9 mouse cellular contexts compared by ENCODE assay signal in the genomic region with DNA sequence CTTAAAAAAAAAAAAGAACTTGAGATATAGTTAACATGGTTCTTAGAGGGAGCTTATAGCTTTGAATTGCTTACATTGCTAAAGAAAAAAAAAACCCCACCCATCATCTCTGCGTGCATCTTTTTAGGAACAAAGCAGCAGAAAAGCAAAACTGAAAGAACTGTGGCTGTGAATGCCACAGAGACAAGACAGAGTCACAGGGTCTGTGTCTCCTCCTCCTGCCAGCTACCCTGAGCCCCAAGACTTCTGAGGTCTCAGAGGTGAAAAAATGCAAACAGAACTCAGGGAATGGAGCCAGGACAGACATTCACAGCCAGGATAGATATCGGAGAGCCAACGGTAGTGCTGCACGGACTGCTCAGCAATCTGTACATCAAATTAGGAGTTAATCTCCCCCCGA. TPM values are rescaled to one million over a fixed set of nuclear protein-coding genes. Genes with fewer than 3 reads are reported as not detected.
DNase-seq lines count a peak whose midpoint lies in the region; ATAC-seq and TF ChIP-seq lines count a peak whose summit lies in the region.
"Had no signal": no experiment of that assay in that cellular context is flagged by ENCODE, and none has a peak within 500 bp of the region (broad histone marks: within the 10 kb centered on the region; RNA-seq: fewer than 3 reads in every experiment).

No protein-coding gene starts in this region.

- WGBS in heart, adult 2 months: 12% methylated on average over 5 of the region's 5 CpGs
- 37% methylated on average over 5 of the region's 5 CpGs for WGBS in heart, embryonic 13.5 days
- WGBS in neural tube, embryonic 15.5 days: 75% methylated on average over 5 of the region's 5 CpGs

- no peaks in the 10 kb centered on the region for H3K79me2 ChIP-seq in heart, adult 2 months (replicated peaks; ENCODE audit: control insufficient read depth, insufficient read depth, low read length)

- no peak for ATAC-seq in heart, embryonic 13.5 days (ENCODE audit: extremely low read depth, insufficient number of reproducible peaks, low FRiP score, low TSS enrichment)
- peak; percentile 17 for ATAC-seq in megakaryocyte progenitor cell, adult 5-6 weeks (replicated peaks; ENCODE audit: poor library complexity)
- no peak for ATAC-seq in neural tube, embryonic 15.5 days (ENCODE audit: low FRiP score)
- ATAC-seq: Patski had no signal

- peak overlapping the region; percentile 59 for H3K4me2 ChIP-seq in heart, embryonic 13.5 days
- no peak overlapping the region for H3K4me2 ChIP-seq in neural tube, embryonic 15.5 days

- peaks cover 3% of the 10 kb centered on the region; the same call in 1 of the 2 replicates for H3K36me3 ChIP-seq in heart, adult 2 months (ENCODE audit: control insufficient read depth, insufficient read depth, low read length)
- no peaks in the 10 kb centered on the region for H3K36me3 ChIP-seq in heart, embryonic 13.5 days
- peaks cover 3% of the 10 kb centered on the region; the same call in 1 of the 2 replicates for H3K36me3 ChIP-seq in neural tube, embryonic 15.5 days

- TF ChIP-seq CTCF in heart, adult 2 months (IDR thresholded peaks at IDR 0.05): no peak

- H3K4me3 ChIP-seq in heart, adult 2 months: 0 out of 2 replicates have a peak overlapping the region, but pooled peaks have one; percentile 22
- peak overlapping the region; percentile 22 for H3K4me3 ChIP-seq in heart, embryonic 13.5 days
- H3K4me3 ChIP-seq in neural tube, embryonic 15.5 days (replicated peaks): no peak overlapping the region

- H3K9me3 ChIP-seq in heart, embryonic 13.5 days: no peaks in the 10 kb centered on the region
- no peaks in the 10 kb centered on the region for H3K9me3 ChIP-seq in neural tube, embryonic 15.5 days (replicated peaks)

- TF ChIP-seq EP300 in heart, adult 2 months (IDR thresholded peaks at IDR 0.05; ENCODE audit: insufficient read depth, low read depth, low read length): no peak

- intact Hi-C loops in heart, adult 2 months (cut with DNase I): loop anchor here (10.0 kb wide), 1 partner anchor 57 kb away; no protein-coding TSS in a partner anchor
- intact Hi-C loops in heart, postnatal 10 days (cut with DNase I): loop anchor here (2.0 kb wide), 1 partner anchor 155 kb away; no protein-coding TSS in a partner anchor

- TF ChIP-seq POLR2A in heart, adult 2 months (IDR thresholded peaks at IDR 0.05; ENCODE audit: insufficient read depth, low read depth, low read length): no peak

- H3K4me1 ChIP-seq in heart, adult 2 months (ENCODE audit: control insufficient read depth, insufficient read depth, low read length): peaks cover 6% of the 10 kb centered on the region
- peaks cover 27% of the 10 kb centered on the region for H3K4me1 ChIP-seq in heart, embryonic 13.5 days
- no peaks in the 10 kb centered on the region for H3K4me1 ChIP-seq in neural tube, embryonic 15.5 days

- no peak for DNase-seq in heart, adult 2 months
- DNase-seq in heart, postnatal 10 days: no peak
- DNase-seq in CD8-positive naive resting alpha-beta T cell, adult 2 months (ENCODE audit: low read depth in 2 of 2, low spot score in 2 of 2): peak; percentile 40 to 45
- DNase-seq in layer of hippocampus, postnatal 25 days (ENCODE audit: extremely low spot score in 1 of 2, low spot score in 1 of 2): no peak
- DNase-seq in gastrocnemius, adult 18-20 months (ENCODE audit: low spot score): no peak

- no peak overlapping the region for H3K9ac ChIP-seq in heart, adult 2 months (ENCODE audit: low read depth, low read length)
- 0 out of 2 replicates have a peak overlapping the region, but pooled peaks have one; percentile 10 for H3K9ac ChIP-seq in heart, embryonic 13.5 days
- no peak overlapping the region for H3K9ac ChIP-seq in neural tube, embryonic 15.5 days (replicated peaks)

- peak overlapping the region; percentile 12; the same call in 1 of the 2 replicates for H3K27ac ChIP-seq in heart, adult 2 months
- peak overlapping the region; percentile 54 for H3K27ac ChIP-seq in heart, embryonic 13.5 days (replicated peaks)
- H3K27ac ChIP-seq in neural tube, embryonic 15.5 days (replicated peaks): no peak overlapping the region

- H3K27me3 ChIP-seq in heart, adult 2 months (ENCODE audit: control insufficient read depth, insufficient read depth, low read length): no peaks in the 10 kb centered on the region
- H3K27me3 ChIP-seq in heart, embryonic 13.5 days (replicated peaks): no peaks in the 10 kb centered on the region
- no peaks in the 10 kb centered on the region for H3K27me3 ChIP-seq in neural tube, embryonic 15.5 days (replicated peaks)
- H3K27me3 ChIP-seq: Patski had no signal

RNA-seq across cellular contexts. Expression of gene Unc50, which starts 48.0 kb away (rescaled TPM):
- total RNA-seq in heart, adult 2 months (2021): 10 to 100 TPM; 32.0 to 33.6 TPM
- 25.6 and 58.9 TPM in 2 replicates for polyA plus RNA-seq in heart, adult 2 months (2012; rRNA removed)
- total RNA-seq in heart, postnatal 10 days (2021): 10 to 100 TPM; 38.5 to 40.5 TPM
- polyA plus RNA-seq in heart, embryonic 13.5 days (2015; fragmentation: Nextera tagmentation; extraction: Ambion mirVana): 75.9 and 86.4 TPM in 2 replicates
- total RNA-seq in megakaryocyte progenitor cell, adult 5-6 weeks (2015): 79.2 and 90.5 TPM in 2 replicates
- 51.2 and 55.2 TPM in 2 replicates for total RNA-seq in megakaryocyte progenitor cell, adult 5-6 weeks (2017)
- 10 to 100 TPM; 56.6 to 63.4 TPM for total RNA-seq in layer of hippocampus, postnatal 25 days (2021)
- total RNA-seq in gastrocnemius, adult 18-20 months (2021): 10 to 100 TPM; 13.3 to 18.2 TPM
- 118 and 123 TPM in 2 replicates for polyA plus RNA-seq in neural tube, embryonic 15.5 days (2015; fragmentation: Nextera tagmentation; extraction: Ambion mirVana)

RNA-seq across cellular contexts. Expression of gene Coa5, which starts 48.0 kb away (rescaled TPM):
- 100 to 1,000 TPM in 1 of 2 experiments, 10 to 100 TPM in 1; 97.3 to 106 TPM for total RNA-seq in heart, adult 2 months (2021)
- polyA plus RNA-seq in heart, adult 2 months (2012; rRNA removed): 100 and 178 TPM in 2 replicates
- total RNA-seq in heart, postnatal 10 days (2021): 10 to 100 TPM; 87.8 to 94.6 TPM
- polyA plus RNA-seq in heart, embryonic 13.5 days (2015; fragmentation: Nextera tagmentation; extraction: Ambion mirVana): 56.8 and 60.0 TPM in 2 replicates
- total RNA-seq in megakaryocyte progenitor cell, adult 5-6 weeks (2015): 84.4 and 88.5 TPM in 2 replicates
- total RNA-seq in megakaryocyte progenitor cell, adult 5-6 weeks (2017): 61.6 and 68.1 TPM in 2 replicates
- 10 to 100 TPM; 53.9 to 57.3 TPM for total RNA-seq in layer of hippocampus, postnatal 25 days (2021)
- total RNA-seq in gastrocnemius, adult 18-20 months (2021): 10 to 100 TPM; 90.6 to 92.3 TPM
- 59.6 and 62.3 TPM in 2 replicates for polyA plus RNA-seq in neural tube, embryonic 15.5 days (2015; fragmentation: Nextera tagmentation; extraction: Ambion mirVana)

Comparison
In these comparisons a context has a peak if more than half of its experiments do, and no peak if none do; other contexts are left out.
1. DNase-seq: peak in CD8-positive naive resting alpha-beta T cell, adult 2 months (2 of 2); none in heart, adult 2 months (0 of 2), heart, postnatal 10 days (0 of 2), layer of hippocampus, postnatal 25 days (0 of 2) and gastrocnemius, adult 18-20 months (single experiment).